Mouse (Mus musculus) CH12.LX (cell line): ENCODE results near the gene Rtn4rl2. TPM values are rescaled to one million over a fixed set of nuclear protein-coding genes. Genes with fewer than 3 reads are reported as not detected.

Experiments used
- DNase-seq: peaks from one replicate; pipeline ENCODE4 v3.0.0-alpha.2; 2013; ENCODE audit errors: extremely low read depth
- H3K27ac ChIP-seq: 2 replicates; pipeline ENCODE4 v1.5.1; 2012; ENCODE audit warnings: low read depth, mild to moderate bottlenecking, control low read depth, moderate library complexity; ENCODE audit not compliant: insufficient read depth
- H3K27me3 ChIP-seq: replicated peaks from 2 replicates; pipeline ENCODE3; 2012; ENCODE audit warnings: inconsistent platforms
- H3K36me3 ChIP-seq, 2 experiments: replicated peaks in 1 of 2; 2 replicates each; pipeline versions ENCODE3 to v1.6.1; 2012; ENCODE audit warnings: inconsistent platforms in 1 of 2, low read length in 1 of 2, mild to moderate bottlenecking in 1 of 2, mixed read lengths in 1 of 2, moderate library complexity in 1 of 2; ENCODE audit not compliant: control insufficient read depth in 1 of 2, insufficient read depth in 1 of 2
- H3K4me1 ChIP-seq, 2 experiments: 2 replicates each; pipeline ENCODE4 v1.6.1; 2012; ENCODE audit warnings: inconsistent platforms in 1 of 2, moderate library complexity in 1 of 2; ENCODE audit not compliant: insufficient read depth in 2 of 2, control insufficient read depth in 1 of 2
- H3K4me2 ChIP-seq: 2 replicates; pipeline ENCODE4 v1.6.1; 2012; ENCODE audit warnings: low read depth, mild to moderate bottlenecking, control low read depth; ENCODE audit not compliant: poor library complexity, insufficient read depth, severe bottlenecking
- H3K4me3 ChIP-seq, 3 experiments: fragments of 150-350 bp in 1 of 3; sonication (generic) in 1 of 3; replicated peaks in 1 of 3; 2 replicates each; pipeline versions ENCODE3 to v1.5.1; 2011 to 2012; ENCODE audit warnings: low read depth in 2 of 3, low read length in 2 of 3, mild to moderate bottlenecking in 2 of 3, moderate library complexity in 2 of 3, control low read depth in 1 of 3, improper control_type of control experiment in 1 of 3, inconsistent platforms in 1 of 3, mixed read lengths in 1 of 3; ENCODE audit not compliant: poor library complexity in 1 of 3
- H3K79me2 ChIP-seq: replicated peaks from 2 replicates; pipeline ENCODE4 v1.6.1; 2012; ENCODE audit warnings: mild to moderate bottlenecking, moderate library complexity; ENCODE audit not compliant: control insufficient read depth, poor library complexity, insufficient read depth, severe bottlenecking; ENCODE audit errors: extremely low read depth
- H3K9ac ChIP-seq: 2 replicates; pipeline ENCODE4 v1.6.1; 2012; ENCODE audit warnings: low read depth, mild to moderate bottlenecking, control low read depth, moderate library complexity; ENCODE audit not compliant: insufficient read depth
- H3K9me3 ChIP-seq: replicated peaks from 2 replicates; pipeline ENCODE3; 2012; ENCODE audit warnings: low read length, inconsistent platforms, mixed read lengths
- BHLHE40 ChIP-seq: IDR thresholded peaks from 2 replicates; pipeline ENCODE4 v1.6.1; 2011; ENCODE audit warnings: mild to moderate bottlenecking, low read depth, low read length, improper control_type of control experiment
- CHD1 ChIP-seq: IDR thresholded peaks from 2 replicates; pipeline ENCODE4 v1.6.1; 2012; ENCODE audit warnings: low read depth, low read length, improper control_type of control experiment, inconsistent platforms
- EP300 ChIP-seq: IDR thresholded peaks from 2 replicates; pipeline ENCODE4 v1.6.1; 2011; ENCODE audit warnings: low read length, improper control_type of control experiment
- GABPA ChIP-seq: IDR thresholded peaks from 2 replicates; pipeline ENCODE4 v1.6.1; 2012; ENCODE audit warnings: low read depth, low read length, improper control_type of control experiment, inconsistent platforms; ENCODE audit not compliant: insufficient replicate concordance
- HCFC1 ChIP-seq: IDR thresholded peaks from 2 replicates; pipeline ENCODE4 v1.6.1; 2012; ENCODE audit warnings: low read depth, mild to moderate bottlenecking, inconsistent platforms, low read length, improper control_type of control experiment
- JUND ChIP-seq: conservative IDR thresholded peaks from 2 replicates; pipeline ENCODE4 v1.6.1; 2011; ENCODE audit warnings: low read depth, low read length, improper control_type of control experiment
- KAT2A ChIP-seq: IDR thresholded peaks from 2 replicates; pipeline ENCODE4 v1.6.1; 2012; ENCODE audit warnings: low read length, improper control_type of control experiment, inconsistent platforms; ENCODE audit not compliant: insufficient replicate concordance
- MAFK ChIP-seq: IDR thresholded peaks from 2 replicates; pipeline ENCODE4 v1.6.1; 2011; ENCODE audit warnings: low read length, improper control_type of control experiment; ENCODE audit not compliant: insufficient replicate concordance
- MAX ChIP-seq: IDR thresholded peaks from 2 replicates; pipeline ENCODE4 v1.6.1; 2011; ENCODE audit warnings: low read length, improper control_type of control experiment
- MXI1 ChIP-seq: IDR thresholded peaks from 2 replicates; pipeline ENCODE4 v1.6.1; 2011; ENCODE audit warnings: mild to moderate bottlenecking, low read depth, low read length, improper control_type of control experiment
- MYC ChIP-seq: IDR thresholded peaks from 2 replicates; pipeline ENCODE4 v1.6.1; 2011; ENCODE audit warnings: low read depth, mild to moderate bottlenecking, improper control_type of control experiment, low read length
- PAX5 ChIP-seq: IDR thresholded peaks from 2 replicates; pipeline ENCODE4 v1.6.1; 2012; ENCODE audit warnings: low read length, inconsistent platforms, mixed read lengths
- POLR2AphosphoS2 ChIP-seq: IDR thresholded peaks from 2 replicates; pipeline ENCODE4 v1.6.1; 2011; ENCODE audit warnings: low read depth, low read length, improper control_type of control experiment
- SIN3A ChIP-seq: IDR thresholded peaks from 2 replicates; pipeline ENCODE4 v1.6.1; 2012; ENCODE audit warnings: low read length, improper control_type of control experiment, inconsistent platforms
- TBP ChIP-seq: conservative IDR thresholded peaks from 2 replicates; pipeline ENCODE4 v1.6.1; 2011; ENCODE audit warnings: low read depth, low read length, improper control_type of control experiment
- UBTF ChIP-seq: IDR thresholded peaks from 2 replicates; pipeline ENCODE4 v1.6.1; 2012; ENCODE audit warnings: low read depth, mild to moderate bottlenecking, inconsistent platforms, low read length, improper control_type of control experiment, moderate library complexity
- ZKSCAN1 ChIP-seq: IDR thresholded peaks from 2 replicates; pipeline ENCODE4 v1.6.1; 2012; ENCODE audit warnings: low read depth, inconsistent platforms, low read length, improper control_type of control experiment, borderline replicate concordance
- ZMIZ1 ChIP-seq: IDR thresholded peaks from 2 replicates; pipeline ENCODE4 v1.6.1; 2012; ENCODE audit warnings: low read depth, mild to moderate bottlenecking, inconsistent platforms, low read length, improper control_type of control experiment
- ZNF384 ChIP-seq: IDR thresholded peaks from 2 replicates; pipeline ENCODE4 v1.6.1; 2012; ENCODE audit warnings: low read depth, low read length, improper control_type of control experiment, inconsistent platforms
- dilution Hi-C: fragments of 300-500 bp; cut with MboI; formaldehyde crosslinking; loops from 2 replicates; pipeline ENCODE4 v1.14.3; 2020; ENCODE audit warnings: low sequenced_read_pairs; ENCODE audit not compliant: extremely low pct_unique_long_range_greater_than_20kb, extremely low pct_ligation_motif_present
- in situ Hi-C: fragments of 300-500 bp; cut with MboI; formaldehyde crosslinking; loops from 3 replicates; pipeline ENCODE4 v1.14.3; 2019; ENCODE audit warnings: low sequenced_read_pairs, low pct_ligation_motif_present, low pct_unique_long_range_greater_than_20kb, mixed read lengths
- polyA plus RNA-seq: library from polyadenylated mRNA; unstranded; fragments of >175 nt; gene quantifications from 2 replicates; pipeline ENCODE4 v1.2.1, GENCODE M21; 2012; ENCODE audit warnings: low read depth; ENCODE audit not compliant: insufficient read length
- total RNA-seq, 2 experiments: library from RNA; depleted of rRNA; stranded (reverse); fragments of 300-350 nt in 1 of 2; fragments of >200 nt in 1 of 2; gene quantifications; 2 replicates each; pipeline ENCODE4 v1.2.3; 2012 to 2014

Rtn4rl2 gene
- total and polyA plus RNA-seq, 3 experiments = not detected

GRCm38 (mm10) chr2:84841905-84842304 lies 44.6 kb downstream of the Rtn4rl2 start:
- Histone ChIP-seq H3K36me3 (no peaks in the 10 kb centered on the region), H3K4me1 (peaks cover 15 to 23% of the 10 kb centered on the region in 2 experiments)
- dilution Hi-C loops = no loop called here

GRCm38 (mm10) chr2:84840748-84841563 lies 45.6 kb downstream of the Rtn4rl2 start:
- TF ChIP-seq ZKSCAN1 = no peak
- TF ChIP-seq MYC = no peak
- TF ChIP-seq KAT2A = no peak
- no peak for TF ChIP-seq MXI1
- no peak for TF ChIP-seq TBP
- TF ChIP-seq BHLHE40 = no peak
- no peak for TF ChIP-seq GABPA
- TF ChIP-seq JUND = no peak
- H3K79me2 ChIP-seq = no peaks in the 10 kb centered on the region
- no peak overlapping the region for H3K27ac ChIP-seq
- no peak for DNase-seq
- peaks cover 7% of the 10 kb centered on the region for H3K9me3 ChIP-seq
- H3K4me2 ChIP-seq = peak overlapping the region; percentile 46
- H3K36me3 ChIP-seq = no peaks in the 10 kb centered on the region
- H3K4me3 ChIP-seq = peak overlapping the region in 1 of 3 experiments; percentile 56
- peak overlapping the region; percentile 18; the same call in 1 of the 2 replicates for H3K9ac ChIP-seq
- peaks cover 18 to 30% of the 10 kb centered on the region in 2 experiments for H3K4me1 ChIP-seq
- in situ Hi-C loops = no loop called here
- H3K27me3 ChIP-seq = no peaks in the 10 kb centered on the region
- dilution Hi-C loops = no loop called here

More at GRCm38 (mm10) chr2:84841905-84842304, 44.6 kb downstream of the Rtn4rl2 start:
- H3K4me2 ChIP-seq = no peak overlapping the region
- H3K9ac ChIP-seq = no peak overlapping the region
- in situ Hi-C loops = no loop called here
- no peaks in the 10 kb centered on the region for H3K27me3 ChIP-seq
- no peaks in the 10 kb centered on the region for H3K79me2 ChIP-seq
- no peak overlapping the region for H3K4me3 ChIP-seq
- peaks cover 7% of the 10 kb centered on the region for H3K9me3 ChIP-seq
- no peak overlapping the region for H3K27ac ChIP-seq
- TF ChIP-seq JUND = no peak
- no peak for TF ChIP-seq UBTF
- TF ChIP-seq ZNF384 = no peak
- TF ChIP-seq SIN3A = no peak
- no peak for TF ChIP-seq ZMIZ1
- no peak for TF ChIP-seq MAFK
- TF ChIP-seq EP300 = no peak
- no peak for TF ChIP-seq MAX
- no peak for TF ChIP-seq HCFC1
- TF ChIP-seq POLR2AphosphoS2 = no peak
- TF ChIP-seq PAX5 = no peak
- TF ChIP-seq CHD1 = no peak
- TF ChIP-seq, all 38 proteins: peak for 0
- DNase-seq = no peak
